Mouse (Mus musculus) testis, postnatal 14 days (tissue): ENCODE measurements at regions not wholly inside any gene's neighbourhood (a gene's known extent, or its start where the extent isn't known, plus 50 kb on each side); places are given as distances from the start of the nearest gene placed in this dataset.
A peak's percentile ranks its signal among the peaks of the same experiment; 100 is the strongest.
"Not testable (repeated sequence)": the region's sequence is repeated elsewhere in the genome, so short reads cannot be mapped to it uniquely, and the experiment has no call there.

ENCODE experiments used
- DNase-seq: peaks from one replicate; pipeline ENCODE4 v3.0.0; 2021; ENCODE audit warnings: low spot score

- peak; percentile 30 for DNase-seq
These were observed 96.5 kb upstream of the Map3k1 start for GRCm38 (mm10) chr13:111905213-111905701.

GRCm38 (mm10) chr13:111911071-111911470, 102.3 kb upstream of the Map3k1 start:
- DNase-seq = no peak

- no peak for DNase-seq
These were observed 103.0 kb upstream of the Map3k1 start for GRCm38 (mm10) chr13:111911661-111912312.

GRCm38 (mm10) chr13:111914348-111914913, 105.6 kb upstream of the Map3k1 start:
- DNase-seq = no peak

GRCm38 (mm10) chr13:111919417-111919816, 110.6 kb upstream of the Map3k1 start:
- not testable (repeated sequence) for DNase-seq

- no peak for DNase-seq
These were observed 111.7 kb upstream of the Map3k1 start for GRCm38 (mm10) chr13:111920534-111920933.

GRCm38 (mm10) chr13:111921142-111922035, 112.6 kb upstream of the Map3k1 start:
- no peak for DNase-seq

GRCm38 (mm10) chr13:111925349-111925748, 116.6 kb upstream of the Map3k1 start:
- DNase-seq = no peak

GRCm38 (mm10) chr13:111926801-111927200, 118.0 kb upstream of the Map3k1 start:
- no peak for DNase-seq

GRCm38 (mm10) chr13:111927489-111927888, 118.7 kb upstream of the Map3k1 start:
- DNase-seq = no peak

GRCm38 (mm10) chr13:111928636-111929544, 120.1 kb upstream of the Map3k1 start:
- DNase-seq = no peak

- no peak for DNase-seq
These were observed 121.1 kb upstream of the Map3k1 start for GRCm38 (mm10) chr13:111929908-111930307.

GRCm38 (mm10) chr13:111932464-111932863, 123.7 kb upstream of the Map3k1 start:
- no peak for DNase-seq

- DNase-seq = no peak
These were observed 124.9 kb upstream of the Map3k1 start for GRCm38 (mm10) chr13:111933526-111934240.

- no peak for DNase-seq
These were observed 126.9 kb upstream of the Map3k1 start for GRCm38 (mm10) chr13:111935721-111936080.

GRCm38 (mm10) chr13:111936081-111936857, 127.5 kb upstream of the Map3k1 start:
- DNase-seq = no peak

GRCm38 (mm10) chr13:111936983-111937382, 128.2 kb upstream of the Map3k1 start:
- DNase-seq = no peak

GRCm38 (mm10) chr13:111938896-111939422, 130.2 kb upstream of the Map3k1 start:
- no peak for DNase-seq

- no peak for DNase-seq
These were observed 130.8 kb upstream of the Map3k1 start for GRCm38 (mm10) chr13:111939534-111940115.

- DNase-seq = no peak
These were observed 131.5 kb upstream of the Map3k1 start for GRCm38 (mm10) chr13:111940275-111940674.
